Mouse (Mus musculus): ENCODE measurements at regions not wholly inside any gene's neighbourhood (a gene's known extent, or its start where the extent isn't known, plus 50 kb on each side); places are given as distances from the start of the nearest gene placed in this dataset.
A peak's percentile ranks its signal among the peaks of the same experiment; 100 is the strongest.

GRCm38 (mm10) chr10:126815730-126816129 lies 85.4 kb downstream of the Atp23 start:
- DNase-seq (ENCODE audit: low read depth, low spot score), result peak; percentile 79

GRCm38 (mm10) chr10:126814968-126815367 lies 86.2 kb downstream of the Atp23 start:
- peak; percentile 48 for DNase-seq (ENCODE audit: low read depth, low spot score)

- DNase-seq (ENCODE audit: low read depth, low spot score), result no peak
These were observed 88.0 kb downstream of the Atp23 start for GRCm38 (mm10) chr10:126813051-126813593.

- no peak for DNase-seq (ENCODE audit: low read depth, low spot score)
These were observed 88.9 kb downstream of the Atp23 start for GRCm38 (mm10) chr10:126812243-126812755.

- no peak for DNase-seq (ENCODE audit: low read depth, low spot score)
These were observed 90.6 kb downstream of the Atp23 start for GRCm38 (mm10) chr10:126810346-126811095.

GRCm38 (mm10) chr10:126809587-126809986 lies 91.6 kb downstream of the Atp23 start:
- DNase-seq (ENCODE audit: low read depth, low spot score), result no peak

- no peak for DNase-seq (ENCODE audit: low read depth, low spot score)
These were observed 94.3 kb downstream of the Atp23 start for GRCm38 (mm10) chr10:126806881-126807280.

GRCm38 (mm10) chr10:126802732-126803131 lies 98.4 kb downstream of the Atp23 start:
- DNase-seq (ENCODE audit: low read depth, low spot score), result no peak

- no peak for DNase-seq (ENCODE audit: low read depth, low spot score)
These were observed 101.8 kb downstream of the Atp23 start for GRCm38 (mm10) chr10:126799393-126799792.

GRCm38 (mm10) chr10:126793136-126793535 lies 108.0 kb downstream of the Atp23 start:
- DNase-seq (ENCODE audit: low read depth, low spot score), result no peak

GRCm38 (mm10) chr10:126792371-126792835 lies 108.8 kb downstream of the Atp23 start:
- DNase-seq (ENCODE audit: low read depth, low spot score), result no peak

GRCm38 (mm10) chr10:126788277-126788676 lies 112.9 kb downstream of the Atp23 start:
- DNase-seq (ENCODE audit: low read depth, low spot score), result no peak

GRCm38 (mm10) chr10:126783161-126783560 lies 118.0 kb downstream of the Atp23 start:
- DNase-seq (ENCODE audit: low read depth, low spot score), result no peak

GRCm38 (mm10) chr10:126776603-126777002 lies 124.6 kb downstream of the Atp23 start:
- DNase-seq (ENCODE audit: low read depth, low spot score), result no peak

- no peak for DNase-seq (ENCODE audit: low read depth, low spot score)
These were observed 125.2 kb downstream of the Atp23 start for GRCm38 (mm10) chr10:126775946-126776345.

GRCm38 (mm10) chr10:126770446-126771020 lies 130.6 kb downstream of the Atp23 start:
- DNase-seq (ENCODE audit: low read depth, low spot score), result no peak

GRCm38 (mm10) chr10:126765648-126766047 lies 135.5 kb downstream of the Atp23 start:
- no peak for DNase-seq (ENCODE audit: low read depth, low spot score)

- no peak for DNase-seq (ENCODE audit: low read depth, low spot score)
These were observed 136.4 kb downstream of the Atp23 start for GRCm38 (mm10) chr10:126764740-126765139.

- DNase-seq (ENCODE audit: low read depth, low spot score), result no peak
These were observed 137.2 kb downstream of the Atp23 start for GRCm38 (mm10) chr10:126763976-126764375.

- no peak for DNase-seq (ENCODE audit: low read depth, low spot score)
These were observed 142.5 kb downstream of the Atp23 start for GRCm38 (mm10) chr10:126758682-126759081.

- DNase-seq (ENCODE audit: low read depth, low spot score), result no peak
These were observed 148.0 kb downstream of the Atp23 start for GRCm38 (mm10) chr10:126753201-126753600.

GRCm38 (mm10) chr10:126752699-126753098 lies 148.5 kb downstream of the Atp23 start:
- peak; percentile 12 for DNase-seq (ENCODE audit: low read depth, low spot score)
